Mouse (Mus musculus) hindbrain, embryonic 10.5 days (tissue): ENCODE measurements at regions not wholly inside any gene's neighbourhood (a gene's known extent, or its start where the extent isn't known, plus 50 kb on each side); places are given as distances from the start of the nearest gene placed in this dataset.

ENCODE experiments used
- DNase-seq: peaks from one replicate; pipeline ENCODE4 v3.0.0-alpha.2; 2017; ENCODE audit warnings: low spot score
- H3K27ac ChIP-seq: fragments of 300-500 bp; sonication (generic); 2 replicates; pipeline ENCODE4 v1.5.1; 2016; ENCODE audit warnings: mild to moderate bottlenecking, moderate library complexity
- H3K27me3 ChIP-seq: fragments of 300-500 bp; sonication (generic); 2 replicates; pipeline ENCODE4 v1.6.1; 2016; ENCODE audit warnings: mild to moderate bottlenecking; ENCODE audit not compliant: poor library complexity, insufficient read depth, severe bottlenecking
- H3K36me3 ChIP-seq: fragments of 300-500 bp; sonication (generic); 2 replicates; pipeline ENCODE4 v1.6.1; 2016; ENCODE audit warnings: mild to moderate bottlenecking, moderate library complexity
- H3K4me1 ChIP-seq: fragments of 300-500 bp; sonication (generic); replicated peaks from 2 replicates; pipeline ENCODE4 v1.6.1; 2016; ENCODE audit warnings: mild to moderate bottlenecking
- H3K4me3 ChIP-seq: fragments of 300-500 bp; sonication (generic); 2 replicates; pipeline ENCODE4 v1.5.1; 2016; ENCODE audit warnings: mild to moderate bottlenecking, moderate library complexity
- H3K9me3 ChIP-seq: fragments of 300-500 bp; sonication (generic); 2 replicates; pipeline ENCODE4 v1.6.1; 2016; ENCODE audit warnings: mild to moderate bottlenecking, moderate library complexity
- WGBS: fragments of 180-500 bp; shearing (Covaris S2); methylation state at CpG from one replicate; pipeline ENCODE4 v1.1.7; 2016; 5-methylcytosine and 5-hydroxymethylcytosine counted together

GRCm38 (mm10) chr16:3231566-3231965, 359.3 kb upstream of the Olfr161 start:
- H3K27me3 ChIP-seq = no peaks in the 10 kb centered on the region
- H3K27ac ChIP-seq = no peak overlapping the region
- WGBS = 71% methylated on average over 3 of the region's 3 CpGs
- no peaks in the 10 kb centered on the region for H3K36me3 ChIP-seq
- H3K9me3 ChIP-seq = peaks cover 52% of the 10 kb centered on the region
- no peaks in the 10 kb centered on the region for H3K4me1 ChIP-seq
- DNase-seq = no peak
- no peak overlapping the region for H3K4me3 ChIP-seq

GRCm38 (mm10) chr16:3232610-3233009, 358.2 kb upstream of the Olfr161 start:
- Histone ChIP-seq H3K36me3 (no peaks in the 10 kb centered on the region), H3K9me3 (peaks cover 63% of the 10 kb centered on the region), H3K27me3 (no peaks in the 10 kb centered on the region), H3K4me3 (no peak overlapping the region), H3K4me1 (no peaks in the 10 kb centered on the region), H3K27ac (no peak overlapping the region)
- no peak for DNase-seq
- 45% methylated on average over 2 of the region's 2 CpGs for WGBS

- no peaks in the 10 kb centered on the region for H3K27me3 ChIP-seq
- 56% methylated on average over 2 of the region's 2 CpGs for WGBS
- no peak for DNase-seq
- H3K9me3 ChIP-seq = peaks cover 77% of the 10 kb centered on the region
- H3K4me3 ChIP-seq = no peak overlapping the region
- H3K36me3 ChIP-seq = no peaks in the 10 kb centered on the region
- no peaks in the 10 kb centered on the region for H3K4me1 ChIP-seq
- H3K27ac ChIP-seq = no peak overlapping the region
These were observed 356.8 kb upstream of the Olfr161 start for GRCm38 (mm10) chr16:3234063-3234462.

GRCm38 (mm10) chr16:3240982-3241719, 349.7 kb upstream of the Olfr161 start:
- no peak for DNase-seq
- H3K27me3 ChIP-seq = no peaks in the 10 kb centered on the region
- H3K36me3 ChIP-seq = no peaks in the 10 kb centered on the region
- H3K9me3 ChIP-seq = peaks cover 95% of the 10 kb centered on the region
- no peak overlapping the region for H3K27ac ChIP-seq
- H3K4me1 ChIP-seq = no peaks in the 10 kb centered on the region
- H3K4me3 ChIP-seq = no peak overlapping the region
- 67% methylated on average over 5 of the region's 5 CpGs for whole genome bisulfite sequencing

GRCm38 (mm10) chr16:3241939-3242338, 348.9 kb upstream of the Olfr161 start:
- Histone ChIP-seq H3K9me3 (peaks cover 95% of the 10 kb centered on the region), H3K27me3 (no peaks in the 10 kb centered on the region), H3K4me3 (no peak overlapping the region), H3K27ac (no peak overlapping the region), H3K4me1 (no peaks in the 10 kb centered on the region), H3K36me3 (no peaks in the 10 kb centered on the region)
- 75% methylated on average over 1 of the region's 1 CpGs for WGBS
- DNase-seq = no peak

- no peak for DNase-seq
- H3K9me3 ChIP-seq = peaks cover 80% of the 10 kb centered on the region
- H3K4me3 ChIP-seq = no peak overlapping the region
- H3K27ac ChIP-seq = no peak overlapping the region
- no peaks in the 10 kb centered on the region for H3K27me3 ChIP-seq
- H3K4me1 ChIP-seq = no peaks in the 10 kb centered on the region
- H3K36me3 ChIP-seq = no peaks in the 10 kb centered on the region
These were observed 344.4 kb upstream of the Olfr161 start for GRCm38 (mm10) chr16:3246422-3246821.

- Histone ChIP-seq H3K4me3 (no peak overlapping the region), H3K9me3 (peaks cover 79% of the 10 kb centered on the region), H3K27me3 (no peaks in the 10 kb centered on the region), H3K4me1 (no peaks in the 10 kb centered on the region), H3K27ac (no peak overlapping the region), H3K36me3 (no peaks in the 10 kb centered on the region)
- DNase-seq = no peak
- WGBS = 37% methylated on average over 2 of the region's 2 CpGs
These were observed 343.7 kb upstream of the Olfr161 start for GRCm38 (mm10) chr16:3247006-3247754.

- Histone ChIP-seq H3K36me3 (no peaks in the 10 kb centered on the region), H3K9me3 (peaks cover 77% of the 10 kb centered on the region), H3K4me3 (no peak overlapping the region), H3K4me1 (no peaks in the 10 kb centered on the region), H3K27ac (no peak overlapping the region), H3K27me3 (no peaks in the 10 kb centered on the region)
- DNase-seq = no peak
- 52% methylated on average over 2 of the region's 2 CpGs for whole genome bisulfite sequencing
These were observed 343.1 kb upstream of the Olfr161 start for GRCm38 (mm10) chr16:3247755-3248110.

GRCm38 (mm10) chr16:3253885-3254284, 337.0 kb upstream of the Olfr161 start:
- DNase-seq = no peak
- no peaks in the 10 kb centered on the region for H3K4me1 ChIP-seq
- no peaks in the 10 kb centered on the region for H3K27me3 ChIP-seq
- H3K9me3 ChIP-seq = peaks cover 81% of the 10 kb centered on the region
- 42% methylated on average over 1 of the region's 1 CpGs for WGBS
- H3K36me3 ChIP-seq = no peaks in the 10 kb centered on the region
- H3K27ac ChIP-seq = no peak overlapping the region
- H3K4me3 ChIP-seq = no peak overlapping the region

- Histone ChIP-seq H3K4me3 (no peak overlapping the region), H3K27me3 (no peaks in the 10 kb centered on the region), H3K9me3 (peaks cover 87% of the 10 kb centered on the region), H3K36me3 (no peaks in the 10 kb centered on the region), H3K27ac (no peak overlapping the region), H3K4me1 (no peaks in the 10 kb centered on the region)
- no peak for DNase-seq
These were observed 334.8 kb upstream of the Olfr161 start for GRCm38 (mm10) chr16:3256051-3256450.

GRCm38 (mm10) chr16:3265351-3265750, 325.5 kb upstream of the Olfr161 start:
- Histone ChIP-seq H3K4me1 (no peaks in the 10 kb centered on the region), H3K4me3 (no peak overlapping the region), H3K27me3 (no peaks in the 10 kb centered on the region), H3K9me3 (peaks cover 96% of the 10 kb centered on the region), H3K27ac (no peak overlapping the region), H3K36me3 (no peaks in the 10 kb centered on the region)
- no peak for DNase-seq
- 90% methylated on average over 1 of the region's 1 CpGs for WGBS

GRCm38 (mm10) chr16:3271819-3272490, 318.9 kb upstream of the Olfr161 start:
- Histone ChIP-seq H3K27ac (no peak overlapping the region), H3K4me3 (no peak overlapping the region), H3K27me3 (no peaks in the 10 kb centered on the region), H3K36me3 (no peaks in the 10 kb centered on the region), H3K9me3 (peaks cover 95% of the 10 kb centered on the region), H3K4me1 (no peaks in the 10 kb centered on the region)
- DNase-seq = no peak
- 65% methylated on average over 2 of the region's 2 CpGs for WGBS

GRCm38 (mm10) chr16:3273427-3273826, 317.4 kb upstream of the Olfr161 start:
- Histone ChIP-seq H3K36me3 (no peaks in the 10 kb centered on the region), H3K27me3 (no peaks in the 10 kb centered on the region), H3K4me3 (no peak overlapping the region), H3K9me3 (peaks cover 95% of the 10 kb centered on the region), H3K27ac (no peak overlapping the region), H3K4me1 (no peaks in the 10 kb centered on the region)
- no peak for DNase-seq
- 82% methylated on average over 2 of the region's 2 CpGs for WGBS
